Mouse (Mus musculus) liver, embryonic 14.5 days (tissue): ENCODE measurements at regions not wholly inside any gene's neighbourhood (a gene's known extent, or its start where the extent isn't known, plus 50 kb on each side); places are given as distances from the start of the nearest gene placed in this dataset.

ENCODE experiments used
- CTCF ChIP-seq: IDR thresholded peaks from 2 replicates; pipeline ENCODE4 v1.5.1; 2016; ENCODE audit warnings: antibody characterized with exemption, low read depth, control low read depth
- EP300 ChIP-seq: IDR thresholded peaks from 2 replicates; pipeline ENCODE4 v1.6.1; 2016; ENCODE audit warnings: antibody characterized with exemption, low read depth

- TF ChIP-seq EP300: no peak
- no peak for TF ChIP-seq CTCF
Observed at GRCm38 (mm10) chr3:18877572-18877971, 750.9 kb downstream of the 1700064H15Rik start.
